Mouse (Mus musculus): ENCODE results near the gene Ptprt.

- no peak for TF ChIP-seq GATA1 (IDR thresholded peaks at IDR 0.05; ENCODE audit: borderline replicate concordance, low read length)
- no peak for TF ChIP-seq FLI1 (IDR thresholded peaks at IDR 0.05; ENCODE audit: low read length)
Measured at GRCm38 (mm10) chr2:162636387-162637009, 24.4 kb downstream of the Ptprt start.

Measured in megakaryocyte, embryonic 14.5 days (primary cell).